Mouse (Mus musculus): Measurements from ENCODE around the gene Mrps23. TPM values are rescaled to one million over a fixed set of nuclear protein-coding genes. Genes with fewer than 3 reads are reported as not detected.

Mrps23 gene
- polyA plus RNA-seq, 2 experiments, result 60.2 to 63.5 TPM

DNA sequence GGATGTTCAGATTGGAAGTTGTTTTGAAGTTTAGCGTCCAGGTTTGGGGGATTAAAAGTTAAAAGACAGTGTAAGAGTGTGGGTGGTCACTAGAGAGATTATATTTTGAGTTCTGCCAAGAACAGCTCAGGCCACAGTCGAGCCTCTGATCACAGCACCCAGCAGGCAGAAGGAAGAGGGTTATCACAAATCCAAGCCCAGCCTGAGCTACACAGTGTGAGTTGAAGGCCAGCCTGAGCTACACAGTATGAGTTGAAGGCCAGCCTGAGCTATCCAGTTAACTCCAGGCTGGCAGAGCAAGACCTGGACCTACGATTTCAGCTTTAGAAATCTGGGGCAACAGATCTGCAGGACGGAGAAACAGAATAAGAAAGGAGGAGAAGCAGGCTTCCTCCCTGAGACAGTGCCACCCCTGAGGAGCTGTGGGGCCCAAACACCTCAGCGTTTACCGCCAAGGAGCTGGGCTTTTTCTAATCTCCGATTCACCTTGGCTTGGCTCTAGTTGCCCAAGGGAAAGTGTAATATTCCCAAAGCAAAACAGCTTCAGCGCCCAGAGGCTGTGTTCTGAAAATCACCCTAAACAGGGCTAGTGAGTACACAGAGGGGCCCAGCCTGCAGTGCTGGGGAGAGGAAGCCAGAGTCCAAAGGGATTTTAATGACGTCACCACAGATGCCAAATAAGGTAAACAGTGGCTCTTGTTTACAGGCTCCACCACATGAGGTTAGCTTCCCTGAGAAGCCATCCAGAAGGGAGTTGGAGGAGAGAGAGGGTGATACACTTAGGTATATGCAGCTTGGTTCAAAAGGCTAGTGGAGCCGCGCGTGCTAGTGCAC, 37.5 kb downstream of the Mrps23 start:
- H3K4me1 ChIP-seq (ENCODE audit: control insufficient read depth, insufficient read depth, low read length), result peaks cover 5% of the 10 kb centered on the region; the same call in 1 of the 2 replicates
- ATAC-seq (ENCODE audit: low FRiP score, low read depth) (no peak; the same call in 1 of the 2 replicates), DNase-seq (ENCODE audit: low spot score) (no peak)
- 39% methylated on average over 12 of the region's 12 CpGs for WGBS
- H3K36me3 ChIP-seq (ENCODE audit: control insufficient read depth, insufficient read depth, low read length), result no peaks in the 10 kb centered on the region
- H3K9ac ChIP-seq (ENCODE audit: low read depth, low read length, severe bottlenecking), result no peak overlapping the region
- H3K4me2 ChIP-seq (replicated peaks; ENCODE audit: low read depth, low read length, severe bottlenecking), result no peak overlapping the region
- H3K27me3 ChIP-seq (ENCODE audit: control insufficient read depth, insufficient read depth, low read length), result no peaks in the 10 kb centered on the region
- no peak overlapping the region for H3K4me3 ChIP-seq (replicated peaks; ENCODE audit: low read length)
- no peaks in the 10 kb centered on the region for H3K9me3 ChIP-seq (ENCODE audit: control insufficient read depth, low read length)
- H3K27ac ChIP-seq (replicated peaks; ENCODE audit: low read depth, low read length), result no peak overlapping the region; the same call in 1 of the 2 replicates
- no peak for TF ChIP-seq POLR2A (IDR thresholded peaks at IDR 0.05; ENCODE audit: borderline replicate concordance, extremely low read depth, insufficient read depth, insufficient read length)

DNA sequence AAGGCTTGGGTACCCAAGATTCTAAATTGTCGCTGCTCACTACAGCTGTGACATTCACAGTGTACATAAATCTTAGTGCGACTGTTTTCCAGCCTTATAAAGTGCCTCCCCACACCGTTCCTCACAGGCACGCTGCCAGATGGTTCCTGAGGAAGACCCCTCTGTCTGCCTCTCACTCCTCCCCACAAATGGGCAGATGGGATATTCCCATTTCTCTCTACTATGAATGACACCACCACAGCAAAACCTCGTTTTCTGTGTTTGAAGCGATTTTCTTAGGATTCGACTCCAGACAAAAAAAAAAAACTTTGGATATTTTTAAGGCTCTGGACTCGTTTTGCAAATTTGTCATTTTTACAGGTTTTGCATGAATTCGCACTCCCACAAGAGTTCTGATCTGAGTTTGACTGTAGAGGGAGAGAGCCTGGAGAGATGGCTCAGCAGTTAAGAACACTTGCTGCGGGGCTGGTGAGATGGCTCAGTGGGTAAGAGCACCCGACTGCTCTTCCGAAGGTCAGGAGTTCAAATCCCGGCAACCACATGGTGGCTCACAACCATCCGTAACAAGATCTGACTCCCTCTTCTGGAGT, 41.5 kb downstream of the Mrps23 start:
- no peak overlapping the region for H3K9ac ChIP-seq (ENCODE audit: low read depth, low read length, severe bottlenecking)
- no peaks in the 10 kb centered on the region for H3K27me3 ChIP-seq (ENCODE audit: control insufficient read depth, insufficient read depth, low read length)
- no peak overlapping the region for H3K4me2 ChIP-seq (replicated peaks; ENCODE audit: low read depth, low read length, severe bottlenecking)
- no peak for DNase-seq (ENCODE audit: low spot score)
- H3K36me3 ChIP-seq (ENCODE audit: control insufficient read depth, insufficient read depth, low read length), result no peaks in the 10 kb centered on the region
- no peak overlapping the region for H3K27ac ChIP-seq (replicated peaks; ENCODE audit: low read depth, low read length)
- no peak for TF ChIP-seq POLR2A (IDR thresholded peaks at IDR 0.05; ENCODE audit: borderline replicate concordance, extremely low read depth, insufficient read depth, insufficient read length)
- 72% methylated on average over 14 of the region's 14 CpGs for WGBS
- H3K4me3 ChIP-seq (replicated peaks; ENCODE audit: low read length), result no peak overlapping the region
- no peak for ATAC-seq (ENCODE audit: low FRiP score, low read depth)
- H3K4me1 ChIP-seq (ENCODE audit: control insufficient read depth, insufficient read depth, low read length), result peaks cover 1% of the 10 kb centered on the region; the same call in 1 of the 2 replicates
- no peaks in the 10 kb centered on the region for H3K9me3 ChIP-seq (ENCODE audit: control insufficient read depth, low read length)

DNA sequence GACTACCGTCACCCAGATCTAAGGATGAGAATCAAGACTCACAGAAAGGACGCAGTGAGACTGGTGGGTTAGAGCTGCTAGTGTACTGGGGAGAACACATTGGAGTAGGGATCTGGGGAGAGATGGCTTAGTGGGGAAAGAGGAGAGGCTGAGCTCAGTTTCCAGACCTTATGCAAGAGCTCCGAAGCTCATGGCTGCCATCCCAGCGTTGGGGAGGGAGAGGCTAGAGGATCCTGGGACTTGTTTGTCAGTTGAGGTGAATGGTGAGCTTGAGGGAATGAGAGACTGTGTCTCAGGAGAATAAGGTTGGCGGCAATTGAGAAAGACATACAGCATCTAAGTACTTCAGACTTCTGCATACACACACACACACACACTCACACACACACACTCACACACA, 44.4 kb downstream of the Mrps23 start:
- Histone ChIP-seq H3K4me3 (replicated peaks; ENCODE audit: low read length) (no peak overlapping the region), H3K27me3 (ENCODE audit: control insufficient read depth, insufficient read depth, low read length) (no peaks in the 10 kb centered on the region), H3K9ac (ENCODE audit: low read depth, low read length, severe bottlenecking) (no peak overlapping the region), H3K4me2 (replicated peaks; ENCODE audit: low read depth, low read length, severe bottlenecking) (no peak overlapping the region), H3K4me1 (ENCODE audit: control insufficient read depth, insufficient read depth, low read length) (0 out of 2 replicates have a peak, but pooled peaks cover 5% of the 10 kb centered on the region), H3K36me3 (ENCODE audit: control insufficient read depth, insufficient read depth, low read length) (no peaks in the 10 kb centered on the region), H3K9me3 (ENCODE audit: control insufficient read depth, low read length) (no peaks in the 10 kb centered on the region), H3K27ac (replicated peaks; ENCODE audit: low read depth, low read length) (no peak overlapping the region)
- TF ChIP-seq POLR2A (IDR thresholded peaks at IDR 0.05; ENCODE audit: borderline replicate concordance, extremely low read depth, insufficient read depth, insufficient read length), result no peak
- ATAC-seq (ENCODE audit: low FRiP score, low read depth) (no peak), DNase-seq (ENCODE audit: low spot score) (no peak)
- 60% methylated on average over 5 of the region's 5 CpGs for WGBS

DNA sequence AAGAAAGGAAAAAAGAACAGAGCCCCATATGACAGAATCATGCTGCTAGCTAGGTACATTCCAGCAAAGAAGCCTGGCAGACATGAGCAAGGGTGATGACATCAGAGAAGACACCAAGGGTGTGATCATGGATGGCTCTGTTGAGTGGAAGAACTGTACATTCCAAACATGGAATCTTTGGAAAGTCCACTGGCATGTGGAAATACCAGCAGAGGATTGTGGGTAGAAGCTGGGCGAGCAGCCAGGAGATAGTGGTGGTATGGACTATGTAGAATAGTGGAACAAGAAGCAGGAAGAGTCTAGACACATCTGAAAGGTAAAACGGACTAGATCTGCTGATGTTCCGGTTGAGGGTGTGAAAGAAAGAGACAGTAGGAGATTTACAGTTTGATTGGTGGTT, 46.4 kb downstream of the Mrps23 start:
- ATAC-seq (ENCODE audit: low FRiP score, low read depth), result no peak
- WGBS, result 78% methylated on average over 3 of the region's 3 CpGs
- no peaks in the 10 kb centered on the region for H3K36me3 ChIP-seq (ENCODE audit: control insufficient read depth, insufficient read depth, low read length)
- H3K27me3 ChIP-seq (ENCODE audit: control insufficient read depth, insufficient read depth, low read length), result no peaks in the 10 kb centered on the region
- no peaks in the 10 kb centered on the region for H3K9me3 ChIP-seq (ENCODE audit: control insufficient read depth, low read length)
- peak; percentile 28 for DNase-seq (ENCODE audit: low spot score)
- 0 out of 2 replicates have a peak, but pooled peaks cover 5% of the 10 kb centered on the region for H3K4me1 ChIP-seq (ENCODE audit: control insufficient read depth, insufficient read depth, low read length)
- TF ChIP-seq POLR2A (IDR thresholded peaks at IDR 0.05; ENCODE audit: borderline replicate concordance, extremely low read depth, insufficient read depth, insufficient read length), result no peak
- no peak overlapping the region for H3K4me3 ChIP-seq (replicated peaks; ENCODE audit: low read length)
- no peak overlapping the region for H3K4me2 ChIP-seq (replicated peaks; ENCODE audit: low read depth, low read length, severe bottlenecking)
- no peak overlapping the region for H3K27ac ChIP-seq (replicated peaks; ENCODE audit: low read depth, low read length)
- no peak overlapping the region for H3K9ac ChIP-seq (ENCODE audit: low read depth, low read length, severe bottlenecking)

DNA sequence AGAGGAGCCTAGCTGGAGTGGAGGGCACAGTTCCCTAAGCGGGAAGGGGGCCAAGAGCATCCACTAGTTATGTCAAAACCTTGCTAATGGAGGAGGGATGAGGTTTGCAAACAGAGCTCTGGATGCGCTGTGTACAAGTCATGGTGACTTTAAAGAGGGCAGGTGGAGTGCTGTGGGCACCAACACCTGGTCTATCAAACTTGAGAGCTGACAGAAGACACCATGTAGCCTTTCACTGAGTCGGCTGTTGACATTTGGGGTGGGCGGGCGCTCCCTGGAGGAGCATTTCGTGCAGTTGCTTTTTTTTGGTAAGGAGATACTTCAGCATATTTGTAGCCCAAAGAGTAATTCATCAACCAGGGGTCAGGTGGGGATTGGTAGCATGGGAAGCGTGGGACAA, 47.1 kb downstream of the Mrps23 start:
- TF ChIP-seq POLR2A (IDR thresholded peaks at IDR 0.05; ENCODE audit: borderline replicate concordance, extremely low read depth, insufficient read depth, insufficient read length), result no peak
- H3K4me1 ChIP-seq (ENCODE audit: control insufficient read depth, insufficient read depth, low read length), result 0 out of 2 replicates have a peak, but pooled peaks cover 5% of the 10 kb centered on the region
- no peaks in the 10 kb centered on the region for H3K27me3 ChIP-seq (ENCODE audit: control insufficient read depth, insufficient read depth, low read length)
- WGBS, result 67% methylated on average over 7 of the region's 7 CpGs
- no peak overlapping the region for H3K4me2 ChIP-seq (replicated peaks; ENCODE audit: low read depth, low read length, severe bottlenecking)
- no peak overlapping the region for H3K9ac ChIP-seq (ENCODE audit: low read depth, low read length, severe bottlenecking)
- DNase-seq (ENCODE audit: low spot score) (no peak), ATAC-seq (ENCODE audit: low FRiP score, low read depth) (no peak)
- H3K9me3 ChIP-seq (ENCODE audit: control insufficient read depth, low read length), result no peaks in the 10 kb centered on the region
- H3K36me3 ChIP-seq (ENCODE audit: control insufficient read depth, insufficient read depth, low read length), result no peaks in the 10 kb centered on the region
- no peak overlapping the region for H3K4me3 ChIP-seq (replicated peaks; ENCODE audit: low read length)
- H3K27ac ChIP-seq (replicated peaks; ENCODE audit: low read depth, low read length), result no peak overlapping the region

Data from limb, embryonic 14.5 days (tissue).